Mouse (Mus musculus): ENCODE results near the gene Fhit. TPM values are rescaled to one million over a fixed set of nuclear protein-coding genes. Genes with fewer than 3 reads are reported as not detected.

Gene Fhit
- polyA plus RNA-seq, 1 experiment from 2014 or later, result 1.7 TPM

DNA sequence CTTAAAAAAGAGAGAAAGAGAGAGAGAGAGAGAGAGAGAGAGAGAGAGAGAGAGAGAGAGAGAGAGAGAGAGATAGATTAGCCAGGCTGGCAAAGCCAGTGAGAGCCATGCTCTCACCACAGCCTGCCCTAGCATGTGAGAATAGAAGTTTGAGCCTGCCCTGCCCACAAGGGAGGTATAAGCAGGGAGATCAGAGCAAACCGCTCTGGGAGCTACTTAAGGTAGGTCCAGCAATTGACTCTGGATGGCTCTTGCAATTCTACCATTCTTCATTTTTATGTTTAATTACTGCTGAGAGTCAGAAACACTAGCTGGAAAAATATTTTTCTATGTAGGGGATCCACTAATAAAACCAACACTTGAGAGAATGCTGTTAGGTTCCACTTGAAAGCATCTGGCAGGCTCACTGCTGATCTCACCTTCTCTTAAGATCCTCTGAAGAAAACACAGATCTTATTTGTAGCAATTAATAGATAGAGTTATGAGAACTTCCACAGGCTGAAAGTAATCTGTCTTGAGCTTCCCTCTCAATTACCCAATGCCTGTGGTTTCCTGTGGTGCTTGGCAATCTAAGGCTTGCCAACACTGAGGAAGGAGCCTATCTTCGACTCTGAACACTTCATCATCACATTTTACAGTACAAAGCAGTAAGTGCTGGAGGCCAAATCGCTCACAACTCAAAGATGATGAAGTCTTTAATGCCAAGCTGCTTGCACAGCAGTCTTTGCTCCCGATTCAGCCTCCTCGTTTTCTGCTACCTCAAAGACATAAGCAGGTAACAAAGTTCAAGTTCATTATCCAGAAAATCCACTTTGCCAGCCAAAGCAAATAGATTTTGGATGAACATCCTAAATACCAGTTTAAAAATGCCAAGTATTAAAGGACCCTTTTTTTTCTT, 793.8 kb downstream of the Fhit start:
- no peak overlapping the region for H3K27ac ChIP-seq (replicated peaks; ENCODE audit: low read depth, low read length)
- no peak overlapping the region for H3K4me3 ChIP-seq (ENCODE audit: low read depth, low read length)
- DNase-seq (ENCODE audit: low spot score) (no peak), ATAC-seq (ENCODE audit: insufficient number of reproducible peaks, low FRiP score, low TSS enrichment, low read depth) (no peak)
- no peak overlapping the region for H3K9ac ChIP-seq (ENCODE audit: low read length)
- H3K9me3 ChIP-seq (ENCODE audit: control insufficient read depth, low read length), result no peaks in the 10 kb centered on the region
- no peaks in the 10 kb centered on the region for H3K27me3 ChIP-seq (ENCODE audit: control insufficient read depth, insufficient read depth, low read length)
- H3K4me2 ChIP-seq (ENCODE audit: low read depth, severe bottlenecking), result no peak overlapping the region
- WGBS, result 77% methylated on average over 5 of the region's 5 CpGs
- H3K4me1 ChIP-seq (ENCODE audit: control insufficient read depth, insufficient read depth, low read length), result no peaks in the 10 kb centered on the region
- no peaks in the 10 kb centered on the region for H3K36me3 ChIP-seq (ENCODE audit: control insufficient read depth, insufficient read depth, low read length)

- ATAC-seq (ENCODE audit: insufficient number of reproducible peaks, low FRiP score, low TSS enrichment, low read depth) (no peak), DNase-seq (ENCODE audit: low spot score) (no peak)
- Histone ChIP-seq H3K9me3 (ENCODE audit: control insufficient read depth, low read length) (no peaks in the 10 kb centered on the region), H3K27me3 (ENCODE audit: control insufficient read depth, insufficient read depth, low read length) (no peaks in the 10 kb centered on the region), H3K4me1 (ENCODE audit: control insufficient read depth, insufficient read depth, low read length) (no peaks in the 10 kb centered on the region), H3K9ac (ENCODE audit: low read length) (no peak overlapping the region), H3K4me2 (ENCODE audit: low read depth, severe bottlenecking) (no peak overlapping the region), H3K36me3 (ENCODE audit: control insufficient read depth, insufficient read depth, low read length) (no peaks in the 10 kb centered on the region), H3K4me3 (ENCODE audit: low read depth, low read length) (no peak overlapping the region), H3K27ac (replicated peaks; ENCODE audit: low read depth, low read length) (no peak overlapping the region)
- 92% methylated on average over 4 of the region's 4 CpGs for WGBS
Observed at GRCm38 (mm10) chr14:10366808-10367207, 795.0 kb downstream of the Fhit start.

DNA sequence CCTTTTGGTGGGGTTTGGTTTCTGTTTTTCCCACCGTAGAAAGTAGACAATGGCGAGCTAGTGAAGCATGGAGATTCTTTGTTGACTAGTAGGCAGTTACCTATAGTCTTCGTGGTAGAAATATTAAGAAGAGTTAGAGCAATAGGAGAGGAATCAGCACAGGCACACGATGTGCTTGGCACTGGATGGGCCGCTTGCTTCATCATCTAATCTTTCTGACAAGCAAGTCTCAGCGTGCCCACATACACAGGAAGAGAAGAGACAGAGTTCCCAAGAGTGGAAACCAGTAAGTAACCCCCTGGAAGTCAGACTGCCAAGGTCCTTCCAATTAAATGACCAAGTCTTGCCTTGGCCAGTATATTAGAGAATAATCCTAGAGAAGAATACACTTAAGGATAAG, 797.6 kb downstream of the Fhit start:
- no peaks in the 10 kb centered on the region for H3K4me1 ChIP-seq (ENCODE audit: control insufficient read depth, insufficient read depth, low read length)
- H3K9ac ChIP-seq (ENCODE audit: low read length), result no peak overlapping the region
- no peak overlapping the region for H3K4me3 ChIP-seq (ENCODE audit: low read depth, low read length)
- no peaks in the 10 kb centered on the region for H3K27me3 ChIP-seq (ENCODE audit: control insufficient read depth, insufficient read depth, low read length)
- 84% methylated on average over 6 of the region's 6 CpGs for WGBS
- no peaks in the 10 kb centered on the region for H3K36me3 ChIP-seq (ENCODE audit: control insufficient read depth, insufficient read depth, low read length)
- H3K27ac ChIP-seq (replicated peaks; ENCODE audit: low read depth, low read length), result no peak overlapping the region
- H3K9me3 ChIP-seq (ENCODE audit: control insufficient read depth, low read length), result no peaks in the 10 kb centered on the region
- no peak overlapping the region for H3K4me2 ChIP-seq (ENCODE audit: low read depth, severe bottlenecking)
- DNase-seq (ENCODE audit: low spot score), result no peak
- ATAC-seq (ENCODE audit: insufficient number of reproducible peaks, low FRiP score, low TSS enrichment, low read depth), result no peak

DNA sequence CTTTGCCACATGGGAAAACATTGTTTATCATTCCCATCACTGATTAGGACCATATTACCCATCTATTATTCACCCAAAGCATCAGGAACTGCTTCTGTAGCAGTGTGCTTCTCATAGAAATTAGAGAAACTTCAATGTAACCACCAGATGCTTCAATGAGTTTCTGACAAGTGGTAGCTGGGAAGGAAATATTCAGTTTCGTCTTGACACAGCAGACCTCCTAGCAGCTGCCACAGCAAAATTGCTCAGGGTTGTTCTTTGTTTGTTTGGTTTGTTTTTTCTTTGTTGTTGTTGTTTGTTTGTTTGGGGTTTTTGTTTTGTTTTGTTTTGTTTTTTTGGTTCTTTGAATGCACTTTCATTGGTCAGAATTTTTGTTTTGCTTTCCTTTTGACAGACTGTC, 798.5 kb downstream of the Fhit start:
- H3K4me3 ChIP-seq (ENCODE audit: low read depth, low read length), result no peak overlapping the region
- WGBS, result 72% methylated on average over 1 of the region's 1 CpGs
- no peak for DNase-seq (ENCODE audit: low spot score)
- H3K36me3 ChIP-seq (ENCODE audit: control insufficient read depth, insufficient read depth, low read length), result no peaks in the 10 kb centered on the region
- no peaks in the 10 kb centered on the region for H3K27me3 ChIP-seq (ENCODE audit: control insufficient read depth, insufficient read depth, low read length)
- no peaks in the 10 kb centered on the region for H3K4me1 ChIP-seq (ENCODE audit: control insufficient read depth, insufficient read depth, low read length)
- H3K27ac ChIP-seq (replicated peaks; ENCODE audit: low read depth, low read length), result no peak overlapping the region
- no peak overlapping the region for H3K4me2 ChIP-seq (ENCODE audit: low read depth, severe bottlenecking)
- no peak overlapping the region for H3K9ac ChIP-seq (ENCODE audit: low read length)
- ATAC-seq (ENCODE audit: insufficient number of reproducible peaks, low FRiP score, low TSS enrichment, low read depth), result no peak
- no peaks in the 10 kb centered on the region for H3K9me3 ChIP-seq (ENCODE audit: control insufficient read depth, low read length)

- Histone ChIP-seq H3K4me3 (ENCODE audit: low read depth, low read length) (no peak overlapping the region), H3K4me2 (ENCODE audit: low read depth, severe bottlenecking) (no peak overlapping the region), H3K27me3 (ENCODE audit: control insufficient read depth, insufficient read depth, low read length) (no peaks in the 10 kb centered on the region), H3K9me3 (ENCODE audit: control insufficient read depth, low read length) (no peaks in the 10 kb centered on the region), H3K9ac (ENCODE audit: low read length) (no peak overlapping the region), H3K27ac (replicated peaks; ENCODE audit: low read depth, low read length) (no peak overlapping the region), H3K4me1 (ENCODE audit: control insufficient read depth, insufficient read depth, low read length) (no peaks in the 10 kb centered on the region), H3K36me3 (ENCODE audit: control insufficient read depth, insufficient read depth, low read length) (no peaks in the 10 kb centered on the region)
- DNase-seq (ENCODE audit: low spot score) (no peak), ATAC-seq (ENCODE audit: insufficient number of reproducible peaks, low FRiP score, low TSS enrichment, low read depth) (no peak)
Observed at GRCm38 (mm10) chr14:10345905-10346304, 815.9 kb downstream of the Fhit start.

DNA sequence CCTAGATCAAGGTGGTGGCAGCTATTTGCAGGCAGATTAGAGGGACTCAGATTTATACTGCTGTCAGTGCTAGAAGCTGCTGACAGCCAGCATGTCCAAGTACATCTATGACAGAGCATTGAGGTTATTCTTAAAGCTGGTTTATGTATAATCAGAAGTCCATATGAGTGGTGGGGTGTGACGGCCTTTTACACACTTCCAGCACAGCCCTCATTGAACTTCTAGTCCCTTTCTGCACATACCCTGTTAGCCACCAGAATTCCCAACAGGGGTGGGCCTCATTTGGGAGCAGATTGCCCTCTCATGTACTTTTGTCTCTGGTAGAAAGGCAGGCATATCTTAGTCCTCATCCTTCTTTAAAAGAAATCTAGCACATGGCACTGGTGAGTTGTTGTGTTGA, 817.8 kb downstream of the Fhit start:
- no peaks in the 10 kb centered on the region for H3K27me3 ChIP-seq (ENCODE audit: control insufficient read depth, insufficient read depth, low read length)
- 62% methylated on average over 1 of the region's 1 CpGs for WGBS
- H3K9me3 ChIP-seq (ENCODE audit: control insufficient read depth, low read length), result no peaks in the 10 kb centered on the region
- DNase-seq (ENCODE audit: low spot score), result no peak
- no peak overlapping the region for H3K9ac ChIP-seq (ENCODE audit: low read length)
- H3K4me3 ChIP-seq (ENCODE audit: low read depth, low read length), result no peak overlapping the region
- no peaks in the 10 kb centered on the region for H3K36me3 ChIP-seq (ENCODE audit: control insufficient read depth, insufficient read depth, low read length)
- ATAC-seq (ENCODE audit: insufficient number of reproducible peaks, low FRiP score, low TSS enrichment, low read depth), result no peak
- no peak overlapping the region for H3K4me2 ChIP-seq (ENCODE audit: low read depth, severe bottlenecking)
- no peaks in the 10 kb centered on the region for H3K4me1 ChIP-seq (ENCODE audit: control insufficient read depth, insufficient read depth, low read length)
- no peak overlapping the region for H3K27ac ChIP-seq (replicated peaks; ENCODE audit: low read depth, low read length)

DNA sequence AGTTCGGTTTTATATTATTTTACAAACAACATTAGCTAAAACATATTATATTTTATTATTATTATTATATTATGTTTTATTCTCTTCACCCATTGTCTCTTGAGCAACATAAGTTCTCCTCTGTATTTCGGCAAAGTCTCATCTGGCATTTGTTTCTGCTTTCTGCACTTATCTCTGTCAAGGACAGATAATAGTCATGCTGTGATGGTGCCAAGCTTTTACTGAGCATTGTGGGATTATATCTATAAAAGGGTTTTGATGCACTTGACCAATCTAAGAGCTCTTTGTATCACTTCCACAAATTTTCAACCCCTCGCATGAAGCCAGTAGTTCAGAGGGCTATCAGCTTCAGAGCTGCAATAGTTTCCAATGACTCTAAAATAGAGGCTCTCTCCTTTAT, 845.1 kb downstream of the Fhit start:
- Histone ChIP-seq H3K27ac (replicated peaks; ENCODE audit: low read depth, low read length) (no peak overlapping the region), H3K9ac (ENCODE audit: low read length) (no peak overlapping the region), H3K4me2 (ENCODE audit: low read depth, severe bottlenecking) (no peak overlapping the region), H3K4me1 (ENCODE audit: control insufficient read depth, insufficient read depth, low read length) (no peaks in the 10 kb centered on the region), H3K36me3 (ENCODE audit: control insufficient read depth, insufficient read depth, low read length) (no peaks in the 10 kb centered on the region), H3K27me3 (ENCODE audit: control insufficient read depth, insufficient read depth, low read length) (no peaks in the 10 kb centered on the region), H3K4me3 (ENCODE audit: low read depth, low read length) (no peak overlapping the region), H3K9me3 (ENCODE audit: control insufficient read depth, low read length) (no peaks in the 10 kb centered on the region)
- ATAC-seq (ENCODE audit: insufficient number of reproducible peaks, low FRiP score, low TSS enrichment, low read depth) (no peak), DNase-seq (ENCODE audit: low spot score) (no peak)
- WGBS, result 87% methylated on average over 3 of the region's 3 CpGs

DNA sequence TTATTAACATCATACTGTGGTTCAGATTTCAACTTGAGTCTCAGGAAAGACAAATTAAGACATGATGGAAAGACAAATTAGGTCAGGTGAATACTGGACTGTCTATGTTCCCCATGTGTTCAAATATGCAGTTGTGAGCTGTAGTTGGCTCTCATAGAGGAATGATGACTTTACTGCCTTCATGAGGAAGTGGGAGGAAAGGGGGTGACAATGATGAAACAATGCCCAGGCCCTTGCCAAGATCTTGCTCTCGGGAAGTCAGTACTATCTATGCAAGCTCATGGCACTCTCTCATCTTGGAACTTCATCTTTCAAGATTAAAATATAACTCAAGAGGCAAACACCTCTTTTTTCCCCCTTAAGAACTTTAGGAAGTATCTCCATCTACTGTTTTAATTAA, 849.6 kb downstream of the Fhit start:
- Histone ChIP-seq H3K4me1 (ENCODE audit: control insufficient read depth, insufficient read depth, low read length) (no peaks in the 10 kb centered on the region), H3K27ac (replicated peaks; ENCODE audit: low read depth, low read length) (no peak overlapping the region), H3K4me3 (ENCODE audit: low read depth, low read length) (no peak overlapping the region), H3K9me3 (ENCODE audit: control insufficient read depth, low read length) (no peaks in the 10 kb centered on the region), H3K4me2 (ENCODE audit: low read depth, severe bottlenecking) (no peak overlapping the region), H3K9ac (ENCODE audit: low read length) (no peak overlapping the region), H3K27me3 (ENCODE audit: control insufficient read depth, insufficient read depth, low read length) (no peaks in the 10 kb centered on the region), H3K36me3 (ENCODE audit: control insufficient read depth, insufficient read depth, low read length) (no peaks in the 10 kb centered on the region)
- ATAC-seq (ENCODE audit: insufficient number of reproducible peaks, low FRiP score, low TSS enrichment, low read depth), result no peak
- WGBS, result 79% methylated on average over 1 of the region's 1 CpGs
- DNase-seq (ENCODE audit: low spot score), result no peak

DNA sequence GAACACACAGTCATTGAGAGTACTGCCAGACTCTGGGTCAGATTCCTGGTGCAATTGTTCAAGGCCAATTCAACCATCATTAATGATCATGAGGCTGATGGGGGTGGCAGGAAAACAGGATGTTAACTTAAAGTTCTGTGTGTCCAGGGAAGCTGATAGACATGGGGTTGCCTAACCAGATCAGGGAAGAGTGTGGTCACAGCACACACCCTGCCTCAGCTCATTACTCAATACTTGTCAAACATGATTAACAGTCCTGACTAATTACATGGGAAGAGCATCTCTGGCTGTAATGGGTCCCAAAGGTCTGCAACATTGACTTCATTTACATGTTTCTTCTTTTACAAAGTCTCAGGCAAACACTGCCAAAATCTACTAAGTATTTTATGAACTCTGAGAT, 856.5 kb downstream of the Fhit start:
- no peak overlapping the region for H3K4me2 ChIP-seq (ENCODE audit: low read depth, severe bottlenecking)
- H3K9ac ChIP-seq (ENCODE audit: low read length), result no peak overlapping the region
- no peak overlapping the region for H3K4me3 ChIP-seq (ENCODE audit: low read depth, low read length)
- no peaks in the 10 kb centered on the region for H3K4me1 ChIP-seq (ENCODE audit: control insufficient read depth, insufficient read depth, low read length)
- no peaks in the 10 kb centered on the region for H3K27me3 ChIP-seq (ENCODE audit: control insufficient read depth, insufficient read depth, low read length)
- no peaks in the 10 kb centered on the region for H3K36me3 ChIP-seq (ENCODE audit: control insufficient read depth, insufficient read depth, low read length)
- ATAC-seq (ENCODE audit: insufficient number of reproducible peaks, low FRiP score, low TSS enrichment, low read depth) (no peak), DNase-seq (ENCODE audit: low spot score) (no peak)
- H3K27ac ChIP-seq (replicated peaks; ENCODE audit: low read depth, low read length), result no peak overlapping the region
- H3K9me3 ChIP-seq (ENCODE audit: control insufficient read depth, low read length), result no peaks in the 10 kb centered on the region

Data from limb, embryonic 11.5 days (tissue).